Mouse (Mus musculus): Measurements from ENCODE around the gene Cwc22. TPM values are rescaled to one million over a fixed set of nuclear protein-coding genes. Genes with fewer than 3 reads are reported as not detected.
A peak's percentile ranks its signal among the peaks of the same experiment; 100 is the strongest.

Cwc22 gene
- 27.9 and 36.4 TPM in 2 replicates for total RNA-seq (2021)
- long read RNA-seq, experiment 1, transcript Cwc22-204 (20 exons, 3,388 nt): major isoform, 7 of 24 reads
- long read RNA-seq, experiment 1, partial matches to known transcripts: 4 of 24 reads
- long read RNA-seq, experiment 1, other reads (novel, unspliced or antisense): 11 of 24 reads
- long read RNA-seq, experiment 2, partial matches to known transcripts: 7 of 15 reads
- long read RNA-seq, experiment 2, other reads (novel, unspliced or antisense): 5 of 15 reads

- peak; percentile 93 for DNase-seq
Observed at GRCm38 (mm10) chr2:77945596-77946485, at the start of gene Cwc22. TSS of gene Cwc22 (minus strand) at chr2:77946375.

GRCm38 (mm10) chr2:77993727-77994401 is 47.7 kb upstream of the Cwc22 start:
- no peak for DNase-seq

- no peak for DNase-seq
Observed at GRCm38 (mm10) chr2:77992951-77993604, 46.9 kb upstream of the Cwc22 start.

GRCm38 (mm10) chr2:77990820-77991219 is 44.6 kb upstream of the Cwc22 start:
- DNase-seq: no peak

GRCm38 (mm10) chr2:77990121-77990520 is 43.9 kb upstream of the Cwc22 start:
- no peak for DNase-seq

GRCm38 (mm10) chr2:77989390-77989789 is 43.2 kb upstream of the Cwc22 start:
- no peak for DNase-seq

- no peak for DNase-seq
Observed at GRCm38 (mm10) chr2:77985991-77986730, 40.0 kb upstream of the Cwc22 start.

- DNase-seq: no peak
Observed at GRCm38 (mm10) chr2:77984209-77984608, 38.0 kb upstream of the Cwc22 start.

GRCm38 (mm10) chr2:77981826-77982225 is 35.7 kb upstream of the Cwc22 start:
- DNase-seq: no peak

- DNase-seq: no peak
Observed at GRCm38 (mm10) chr2:77980696-77981095, 34.5 kb upstream of the Cwc22 start.

GRCm38 (mm10) chr2:77979519-77979918 is 33.3 kb upstream of the Cwc22 start:
- DNase-seq: no peak

GRCm38 (mm10) chr2:77979081-77979480 is 32.9 kb upstream of the Cwc22 start:
- no peak for DNase-seq

- no peak for DNase-seq
Observed at GRCm38 (mm10) chr2:77978256-77978655, 32.1 kb upstream of the Cwc22 start.

- no peak for DNase-seq
Observed at GRCm38 (mm10) chr2:77976321-77976920, 30.2 kb upstream of the Cwc22 start.

GRCm38 (mm10) chr2:77975606-77976005 is 29.4 kb upstream of the Cwc22 start:
- DNase-seq: peak; percentile 46

- no peak for DNase-seq
Observed at GRCm38 (mm10) chr2:77974986-77975385, 28.8 kb upstream of the Cwc22 start.

GRCm38 (mm10) chr2:77974366-77974765 is 28.2 kb upstream of the Cwc22 start:
- DNase-seq: no peak

- no peak for DNase-seq
Observed at GRCm38 (mm10) chr2:77973296-77973695, 27.1 kb upstream of the Cwc22 start.

GRCm38 (mm10) chr2:77972541-77972940 is 26.4 kb upstream of the Cwc22 start:
- DNase-seq: no peak

- DNase-seq: no peak
Observed at GRCm38 (mm10) chr2:77971871-77972270, 25.7 kb upstream of the Cwc22 start.

GRCm38 (mm10) chr2:77971361-77971760 is 25.2 kb upstream of the Cwc22 start:
- DNase-seq: no peak
